Mouse (Mus musculus): ENCODE results near the gene Aatk. TPM values are rescaled to one million over a fixed set of nuclear protein-coding genes. Genes with fewer than 3 reads are reported as not detected.

The Aatk gene
- total and polyA plus RNA-seq, 3 experiments, result 0.38 TPM; not detected in 2

- Histone ChIP-seq H3K27me3 (ENCODE audit: insufficient read depth, low read length) (peaks cover 31% of the 10 kb centered on the region), H3K4me3 (ENCODE audit: low read depth, low read length) (no peak overlapping the region), H3K4me1 (ENCODE audit: insufficient read depth, low read depth, low read length) (no peaks in the 10 kb centered on the region; the same call in 1 of the 2 replicates), H3K9me3 (replicated peaks) (no peaks in the 10 kb centered on the region), H3K36me3 (replicated peaks) (no peaks in the 10 kb centered on the region)
- DNase-seq (ENCODE audit: low spot score) (no peak), ATAC-seq (ENCODE audit: extremely low read depth, insufficient number of reproducible peaks, low FRiP score, poor library complexity, severe bottlenecking) (no peak)
- TF ChIP-seq POLR2AphosphoS5 (IDR thresholded peaks at IDR 0.05; ENCODE audit: insufficient replicate concordance, low read depth, low read length) (no peak), GATA2 (IDR thresholded peaks at IDR 0.05; ENCODE audit: borderline replicate concordance, low read depth, low read length) (no peak), TAL1 (conservative IDR thresholded peaks at IDR 0.05; ENCODE audit: low read depth, low read length) (no peak), CTCF (IDR thresholded peaks at IDR 0.05; ENCODE audit: low read depth, low read length) (no peak), GATA1 (IDR thresholded peaks at IDR 0.05; ENCODE audit: borderline replicate concordance, low read length) (no peak)
Measured at GRCm38 (mm10) chr11:120048252-120048556, 1.2 kb upstream of the Aatk start.

GRCm38 (mm10) chr11:120047531-120048251 is 724 bp upstream of the Aatk start:
- Histone ChIP-seq H3K27me3 (ENCODE audit: insufficient read depth, low read length) (peaks cover 31% of the 10 kb centered on the region), H3K4me1 (ENCODE audit: insufficient read depth, low read depth, low read length) (no peaks in the 10 kb centered on the region; the same call in 1 of the 2 replicates), H3K9me3 (replicated peaks) (no peaks in the 10 kb centered on the region), H3K4me3 (ENCODE audit: low read depth, low read length) (no peak overlapping the region), H3K36me3 (replicated peaks) (no peaks in the 10 kb centered on the region)
- no peak for DNase-seq (ENCODE audit: low spot score)
- no peak for ATAC-seq (ENCODE audit: extremely low read depth, insufficient number of reproducible peaks, low FRiP score, poor library complexity, severe bottlenecking)
- TF ChIP-seq CTCF (IDR thresholded peaks at IDR 0.05; ENCODE audit: low read depth, low read length) (no peak), TAL1 (conservative IDR thresholded peaks at IDR 0.05; ENCODE audit: low read depth, low read length) (no peak), GATA2 (IDR thresholded peaks at IDR 0.05; ENCODE audit: borderline replicate concordance, low read depth, low read length) (no peak), GATA1 (IDR thresholded peaks at IDR 0.05; ENCODE audit: borderline replicate concordance, low read length) (no peak), POLR2AphosphoS5 (IDR thresholded peaks at IDR 0.05; ENCODE audit: insufficient replicate concordance, low read depth, low read length) (no peak)

- peaks cover 33% of the 10 kb centered on the region for H3K27me3 ChIP-seq (ENCODE audit: insufficient read depth, low read length)
- no peak for DNase-seq (ENCODE audit: low spot score)
- no peak for TF ChIP-seq GATA1 (IDR thresholded peaks at IDR 0.05; ENCODE audit: borderline replicate concordance, low read length)
- ATAC-seq (ENCODE audit: extremely low read depth, insufficient number of reproducible peaks, low FRiP score, poor library complexity, severe bottlenecking), result no peak
- no peaks in the 10 kb centered on the region; the same call in 1 of the 2 replicates for H3K4me1 ChIP-seq (ENCODE audit: insufficient read depth, low read depth, low read length)
- no peaks in the 10 kb centered on the region for H3K9me3 ChIP-seq (replicated peaks)
- no peak overlapping the region for H3K4me3 ChIP-seq (ENCODE audit: low read depth, low read length)
- H3K36me3 ChIP-seq (replicated peaks), result no peaks in the 10 kb centered on the region
Measured at GRCm38 (mm10) chr11:120045839-120046552, 971 bp downstream of the Aatk start.

GRCm38 (mm10) chr11:120045341-120045740 is 1.6 kb downstream of the Aatk start:
- Histone ChIP-seq H3K36me3 (replicated peaks) (no peaks in the 10 kb centered on the region), H3K9me3 (replicated peaks) (no peaks in the 10 kb centered on the region), H3K27me3 (ENCODE audit: insufficient read depth, low read length) (peaks cover 36% of the 10 kb centered on the region), H3K4me1 (ENCODE audit: insufficient read depth, low read depth, low read length) (no peaks in the 10 kb centered on the region; the same call in 1 of the 2 replicates), H3K4me3 (ENCODE audit: low read depth, low read length) (no peak overlapping the region)
- ATAC-seq (ENCODE audit: extremely low read depth, insufficient number of reproducible peaks, low FRiP score, poor library complexity, severe bottlenecking) (no peak), DNase-seq (ENCODE audit: low spot score) (no peak)
- TF ChIP-seq GATA2 (IDR thresholded peaks at IDR 0.05; ENCODE audit: borderline replicate concordance, low read depth, low read length), result no peak
- no peak for TF ChIP-seq TAL1 (conservative IDR thresholded peaks at IDR 0.05; ENCODE audit: low read depth, low read length)
- TF ChIP-seq POLR2AphosphoS5 (IDR thresholded peaks at IDR 0.05; ENCODE audit: insufficient replicate concordance, low read depth, low read length), result no peak
- no peak for TF ChIP-seq CTCF (IDR thresholded peaks at IDR 0.05; ENCODE audit: low read depth, low read length)
- no peak for TF ChIP-seq GATA1 (IDR thresholded peaks at IDR 0.05; ENCODE audit: borderline replicate concordance, low read length)

- TF ChIP-seq TAL1 (conservative IDR thresholded peaks at IDR 0.05; ENCODE audit: low read depth, low read length) (no peak), GATA2 (IDR thresholded peaks at IDR 0.05; ENCODE audit: borderline replicate concordance, low read depth, low read length) (no peak), CTCF (IDR thresholded peaks at IDR 0.05; ENCODE audit: low read depth, low read length) (no peak), GATA1 (IDR thresholded peaks at IDR 0.05; ENCODE audit: borderline replicate concordance, low read length) (no peak), POLR2AphosphoS5 (IDR thresholded peaks at IDR 0.05; ENCODE audit: insufficient replicate concordance, low read depth, low read length) (no peak)
- no peak for DNase-seq (ENCODE audit: low spot score)
- no peaks in the 10 kb centered on the region for H3K9me3 ChIP-seq (replicated peaks)
- H3K4me3 ChIP-seq (ENCODE audit: low read depth, low read length), result no peak overlapping the region
- no peak for ATAC-seq (ENCODE audit: extremely low read depth, insufficient number of reproducible peaks, low FRiP score, poor library complexity, severe bottlenecking)
- H3K4me1 ChIP-seq (ENCODE audit: insufficient read depth, low read depth, low read length), result no peaks in the 10 kb centered on the region
- no peaks in the 10 kb centered on the region for H3K36me3 ChIP-seq (replicated peaks)
- peaks cover 45% of the 10 kb centered on the region for H3K27me3 ChIP-seq (ENCODE audit: insufficient read depth, low read length)
Measured at GRCm38 (mm10) chr11:120042141-120042838, 4.7 kb downstream of the Aatk start.

All from G1E (cell line).